Mouse (Mus musculus) ES-E14 (cell line): Measurements from ENCODE around the gene Tgfbr2. TPM values are rescaled to one million over a fixed set of nuclear protein-coding genes. Genes with fewer than 3 reads are reported as not detected.

Experiments used
- DNase-seq: peaks from one replicate; pipeline ENCODE4 v3.0.0-alpha.2; 2013; ENCODE audit warnings: low read depth, low spot score
- H3K27ac ChIP-seq: 2 replicates; pipeline ENCODE4 v1.5.1; 2012; ENCODE audit warnings: low read depth, mild to moderate bottlenecking, low read length, moderate library complexity, mixed read lengths; ENCODE audit not compliant: poor library complexity, insufficient read depth, severe bottlenecking
- H3K36me3 ChIP-seq: 2 replicates; pipeline ENCODE4 v1.6.1; 2012; ENCODE audit warnings: mild to moderate bottlenecking, low read length, moderate library complexity, mixed read lengths; ENCODE audit not compliant: control insufficient read depth, poor library complexity, insufficient read depth, severe bottlenecking
- H3K4me1 ChIP-seq, 2 experiments: fragments of 150-350 bp in 1 of 2; sonication (generic) in 1 of 2; 2 replicates each; pipeline ENCODE4 v1.6.1; 2012; ENCODE audit warnings: low read length in 2 of 2, mild to moderate bottlenecking in 1 of 2, mixed read lengths in 1 of 2; ENCODE audit not compliant: control insufficient read depth in 2 of 2, insufficient read depth in 2 of 2, poor library complexity in 1 of 2
- H3K4me3 ChIP-seq, 2 experiments: fragments of 150-350 bp in 1 of 2; sonication (generic) in 1 of 2; 2 replicates each; pipeline ENCODE4 v1.5.1; 2012; ENCODE audit warnings: low read length in 2 of 2, low read depth in 1 of 2, mild to moderate bottlenecking in 1 of 2, mixed read lengths in 1 of 2; ENCODE audit not compliant: insufficient read depth in 1 of 2, poor library complexity in 1 of 2, severe bottlenecking in 1 of 2
- H3K9ac ChIP-seq: 2 replicates; pipeline ENCODE4 v1.6.1; 2012; ENCODE audit warnings: low read depth, mild to moderate bottlenecking, low read length, mixed read lengths; ENCODE audit not compliant: poor library complexity, insufficient read depth, severe bottlenecking
- H3K9me3 ChIP-seq: fragments of 150-350 bp; sonication (generic); 2 replicates; pipeline ENCODE4 v1.6.1; 2012; ENCODE audit warnings: low read depth, mild to moderate bottlenecking, low read length; ENCODE audit not compliant: control insufficient read depth, insufficient read depth
- CHD2 ChIP-seq: IDR thresholded peaks from 2 replicates; pipeline ENCODE4 v1.6.1; 2014; ENCODE audit warnings: mild to moderate bottlenecking, low read depth, low read length, inconsistent platforms
- HCFC1 ChIP-seq: IDR thresholded peaks from 2 replicates; pipeline ENCODE4 v1.6.1; 2012; ENCODE audit warnings: low read length, inconsistent platforms, borderline replicate concordance; ENCODE audit not compliant: insufficient read depth
- MAFK ChIP-seq: IDR thresholded peaks from 2 replicates; pipeline ENCODE4 v1.6.1; 2014; ENCODE audit warnings: mild to moderate bottlenecking, low read depth, low read length, inconsistent platforms; ENCODE audit not compliant: insufficient read depth
- ZC3H11A ChIP-seq: IDR thresholded peaks from 2 replicates; pipeline ENCODE4 v1.6.1; 2012; ENCODE audit warnings: low read depth, mild to moderate bottlenecking, inconsistent platforms, low read length, borderline replicate concordance
- ZNF384 ChIP-seq: IDR thresholded peaks from 2 replicates; pipeline ENCODE4 v1.6.1; 2012; ENCODE audit warnings: low read depth, low read length, inconsistent platforms
- in situ Hi-C, 2 experiments: fragments of 600-800 bp; cut with MboI; formaldehyde crosslinking; loops; one replicate each; pipeline ENCODE4 v1.15.1; 2025; ENCODE audit warnings: low sequenced_read_pairs in 2 of 2, inconsistent platforms in 1 of 2; ENCODE audit not compliant: unreplicated experiment in 2 of 2
- total RNA-seq: library from RNA; depleted of rRNA; stranded (reverse); fragments of 300-350 nt; gene quantifications from 2 replicates; pipeline ENCODE4 v1.2.3, GENCODE M21; 2012

Tgfbr2 gene
- total RNA-seq, 1 experiment, result 5.1 TPM

DNA sequence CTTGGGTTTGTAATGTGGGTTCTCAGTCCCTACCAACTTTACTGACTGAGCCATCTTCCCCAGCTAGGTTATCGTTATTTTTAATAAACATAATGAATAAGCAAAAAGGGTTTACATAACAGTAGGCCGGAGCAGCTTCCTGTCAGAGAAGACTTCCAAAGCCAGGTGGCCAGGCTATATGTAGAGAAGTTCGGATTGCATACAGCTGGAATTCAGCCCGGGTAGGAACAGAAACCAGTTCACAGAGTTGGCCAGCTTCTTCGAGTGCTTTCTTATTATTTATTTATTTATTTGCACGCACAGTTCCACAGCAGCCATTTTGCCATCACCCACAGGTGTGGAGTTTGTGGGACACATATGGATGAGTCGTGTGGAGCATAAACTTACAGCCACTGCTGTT is 53.7 kb downstream of the Tgfbr2 start:
- no peak overlapping the region for H3K27ac ChIP-seq

DNA sequence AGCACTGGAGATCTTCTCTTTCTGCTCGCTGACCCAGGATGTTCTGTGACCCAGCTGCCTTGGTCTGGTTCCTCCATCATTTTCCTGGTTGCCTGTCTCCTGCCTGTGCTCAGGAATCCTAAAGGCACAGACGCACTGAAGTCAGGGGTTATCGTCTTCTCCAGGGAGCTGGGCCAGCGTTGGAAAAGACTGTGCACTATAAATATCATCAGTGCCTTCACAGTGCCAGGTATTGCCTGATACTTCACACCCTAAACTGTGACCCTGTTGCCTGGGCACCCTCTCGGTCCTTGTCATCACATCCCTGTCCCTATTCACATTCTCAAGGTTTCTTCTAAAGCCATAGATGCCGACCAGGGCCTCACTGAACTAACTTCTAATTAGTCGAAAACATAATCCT is 55.2 kb downstream of the Tgfbr2 start:
- no peaks in the 10 kb centered on the region for H3K4me1 ChIP-seq
- no peak for TF ChIP-seq HCFC1
- in situ Hi-C loops, result no loop called here

More for the DNA sequence above, 53.7 kb downstream of the Tgfbr2 start:
- in situ Hi-C loops, result no loop called here
- H3K4me1 ChIP-seq, result no peaks in the 10 kb centered on the region
- no peak overlapping the region for H3K9ac ChIP-seq
- no peak for DNase-seq
- TF ChIP-seq ZC3H11A (no peak), HCFC1 (no peak), MAFK (no peak), CHD2 (no peak), ZNF384 (no peak)
- H3K9me3 ChIP-seq, result no peaks in the 10 kb centered on the region
- H3K36me3 ChIP-seq, result no peaks in the 10 kb centered on the region
- no peak overlapping the region for H3K4me3 ChIP-seq

DNA sequence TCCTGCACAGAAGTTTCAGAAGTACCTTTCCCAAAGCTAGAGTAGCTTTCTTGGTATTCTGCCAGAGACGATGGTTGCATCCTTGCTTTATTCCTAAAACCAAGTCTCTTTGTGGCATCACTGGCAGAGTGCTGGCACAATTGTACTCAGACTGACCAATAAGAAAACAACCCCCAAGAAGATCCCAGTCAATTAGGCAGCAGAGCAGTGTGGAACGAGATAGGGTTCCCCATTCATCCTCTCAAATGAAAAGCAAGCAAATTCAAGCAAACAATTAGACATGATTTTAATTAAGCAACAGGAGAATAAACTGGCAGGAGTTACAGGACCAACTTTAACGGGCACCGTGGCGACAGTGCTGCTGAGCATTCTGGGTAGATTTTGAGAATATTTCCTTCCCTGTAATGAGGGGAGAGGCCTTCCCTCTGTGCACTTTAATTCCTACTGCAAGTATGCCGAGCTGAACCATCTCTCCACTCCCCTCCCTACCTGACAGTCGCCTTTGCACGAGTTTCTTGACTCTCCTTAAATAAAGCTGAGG is 56.8 kb downstream of the Tgfbr2 start:
- H3K9ac ChIP-seq, result no peak overlapping the region
- H3K36me3 ChIP-seq, result no peaks in the 10 kb centered on the region
- no peak for TF ChIP-seq ZC3H11A
- no peak for TF ChIP-seq ZNF384
- TF ChIP-seq HCFC1, result no peak
- no peak for TF ChIP-seq MAFK
- no peak for TF ChIP-seq CHD2

More for the DNA sequence above, 55.2 kb downstream of the Tgfbr2 start:
- H3K9ac ChIP-seq, result no peak overlapping the region
- no peak overlapping the region for H3K4me3 ChIP-seq
- no peaks in the 10 kb centered on the region for H3K9me3 ChIP-seq
- no peak overlapping the region for H3K27ac ChIP-seq
- H3K36me3 ChIP-seq, result no peaks in the 10 kb centered on the region
- DNase-seq, result no peak

DNA sequence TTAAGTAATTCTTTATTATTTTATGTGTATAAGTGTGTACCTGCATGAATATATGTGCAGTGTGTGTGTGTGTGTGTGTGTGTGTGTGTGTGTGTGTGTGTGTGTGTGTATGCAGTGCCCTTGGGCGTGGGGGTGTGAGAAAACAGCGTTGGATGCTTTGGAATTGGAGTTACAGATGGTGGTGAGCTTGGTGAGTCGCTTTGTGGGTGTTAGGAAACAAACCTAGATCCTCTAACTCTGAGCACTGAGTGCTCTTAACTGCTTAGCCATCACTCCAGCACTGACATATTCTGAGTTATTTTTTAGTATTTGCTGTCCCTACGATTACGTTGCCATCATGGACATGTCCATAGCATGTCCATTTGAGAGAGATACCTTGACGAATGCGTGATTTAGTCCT is 59.3 kb downstream of the Tgfbr2 start:
- in situ Hi-C loops, result no loop called here
- Histone ChIP-seq H3K4me1 (no peaks in the 10 kb centered on the region), H3K9ac (no peak overlapping the region), H3K4me3 (no peak overlapping the region), H3K36me3 (no peaks in the 10 kb centered on the region), H3K27ac (no peak overlapping the region), H3K9me3 (no peaks in the 10 kb centered on the region)
- TF ChIP-seq HCFC1, result no peak
- no peak for TF ChIP-seq ZNF384
- TF ChIP-seq ZC3H11A, result no peak
- no peak for TF ChIP-seq MAFK
- no peak for TF ChIP-seq CHD2
- no peak for DNase-seq

More for the DNA sequence above, 56.8 kb downstream of the Tgfbr2 start:
- in situ Hi-C loops, result no loop called here
- Histone ChIP-seq H3K4me1 (no peaks in the 10 kb centered on the region), H3K27ac (no peak overlapping the region), H3K4me3 (no peak overlapping the region), H3K9me3 (no peaks in the 10 kb centered on the region)
- DNase-seq, result no peak

DNA sequence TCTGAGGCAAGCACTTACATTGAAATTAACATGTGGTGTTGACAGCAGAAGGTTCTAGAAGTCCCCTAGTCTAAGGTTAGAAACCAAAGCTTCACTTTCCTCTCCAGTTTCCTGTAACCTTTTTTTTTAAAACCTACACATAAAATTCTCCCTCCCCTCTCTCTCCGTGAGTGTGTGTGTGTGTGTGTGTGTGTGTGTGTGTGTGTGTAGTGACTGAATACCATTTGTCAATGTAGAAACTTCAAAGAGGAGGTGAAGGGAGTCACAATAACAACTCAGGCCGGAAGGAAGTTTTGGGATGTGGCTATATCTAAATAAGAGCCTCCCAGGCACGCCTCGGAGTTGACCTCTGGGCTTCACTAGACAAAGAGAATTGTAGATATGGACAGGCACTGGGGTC is 60.8 kb downstream of the Tgfbr2 start:
- H3K27ac ChIP-seq, result no peak overlapping the region
- no peak for DNase-seq
- H3K36me3 ChIP-seq, result no peaks in the 10 kb centered on the region
- in situ Hi-C loops, result no loop called here
- no peak overlapping the region for H3K9ac ChIP-seq
- TF ChIP-seq ZC3H11A (no peak), CHD2 (no peak), HCFC1 (no peak), MAFK (no peak), ZNF384 (no peak)
- H3K9me3 ChIP-seq, result no peaks in the 10 kb centered on the region
- H3K4me3 ChIP-seq, result no peak overlapping the region
- no peaks in the 10 kb centered on the region for H3K4me1 ChIP-seq
